Mouse (Mus musculus): Measurements from ENCODE around the gene Zcchc4.

DNA sequence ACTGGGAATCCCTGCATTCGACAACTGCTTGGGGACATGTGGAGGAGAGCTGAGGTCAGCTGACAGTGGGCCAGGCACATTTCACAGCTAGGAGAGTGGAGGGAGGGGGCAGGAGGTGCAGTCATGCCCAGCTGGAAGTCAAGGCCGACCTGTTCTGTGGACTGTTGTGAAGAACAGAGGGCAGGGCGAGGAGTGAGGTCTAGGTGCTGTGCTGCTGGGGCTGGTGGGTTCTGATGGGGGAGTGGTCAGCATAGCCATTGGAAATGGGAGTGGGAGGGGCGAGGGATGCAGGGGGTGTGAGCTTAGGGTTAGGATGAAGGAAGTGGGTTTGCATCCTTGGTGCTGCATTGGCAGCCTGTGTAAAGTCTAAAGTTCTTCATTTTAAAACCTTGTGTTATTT is 30.6 kb downstream of the Zcchc4 start:
- TF ChIP-seq CTCF (IDR thresholded peaks at IDR 0.05; ENCODE audit: low read depth) (no peak), EP300 (IDR thresholded peaks at IDR 0.05; ENCODE audit: low read depth) (no peak)
